Mouse (Mus musculus) heart, embryonic 12.5 days (tissue): ENCODE measurements around the gene Ppp1r36. TPM values are rescaled to one million over a fixed set of nuclear protein-coding genes. Genes with fewer than 3 reads are reported as not detected.

Experiments
- ATAC-seq: fragments of 200-750 bp; cut with Nextera tagmentation; 2 replicates; pipeline ENCODE4 v1.8.0; 2017; ENCODE audit warnings: moderate TSS enrichment, moderate library complexity; ENCODE audit not compliant: insufficient number of reproducible peaks, low FRiP score
- H3K27ac ChIP-seq: fragments of 300-500 bp; sonication (generic); 2 replicates; pipeline ENCODE4 v1.5.1; 2016; ENCODE audit warnings: mild to moderate bottlenecking, moderate library complexity; ENCODE audit not compliant: poor library complexity, severe bottlenecking
- H3K27me3 ChIP-seq: fragments of 300-500 bp; sonication (generic); replicated peaks from 2 replicates; pipeline ENCODE4 v1.6.1; 2016; ENCODE audit warnings: mild to moderate bottlenecking, moderate library complexity
- H3K36me3 ChIP-seq: fragments of 300-500 bp; sonication (generic); 2 replicates; pipeline ENCODE4 v1.6.1; 2016; ENCODE audit warnings: mild to moderate bottlenecking, moderate library complexity
- H3K4me1 ChIP-seq: fragments of 300-500 bp; sonication (generic); replicated peaks from 2 replicates; pipeline ENCODE4 v1.6.1; 2016; ENCODE audit warnings: mild to moderate bottlenecking
- H3K4me2 ChIP-seq: fragments of 300-500 bp; sonication (generic); 2 replicates; pipeline ENCODE4 v1.6.1; 2016; ENCODE audit warnings: mild to moderate bottlenecking, moderate library complexity
- H3K4me3 ChIP-seq: fragments of 300-500 bp; sonication (generic); 2 replicates; pipeline ENCODE4 v1.5.1; 2016; ENCODE audit warnings: mild to moderate bottlenecking
- H3K9ac ChIP-seq: fragments of 300-500 bp; sonication (generic); 2 replicates; pipeline ENCODE4 v1.6.1; 2016; ENCODE audit warnings: mild to moderate bottlenecking, moderate library complexity
- H3K9me3 ChIP-seq: fragments of 300-500 bp; sonication (generic); replicated peaks from 2 replicates; pipeline ENCODE4 v1.6.1; 2016; ENCODE audit warnings: mild to moderate bottlenecking, moderate library complexity
- WGBS: fragments of 180-500 bp; shearing (Covaris S2); methylation state at CpG from one replicate; pipeline ENCODE4 v1.1.7; 2016; 5-methylcytosine and 5-hydroxymethylcytosine counted together
- polyA plus RNA-seq: library from polyadenylated mRNA; unstranded; fragments of >200 nt; fragmentation: Nextera tagmentation; extraction: Ambion mirVana; gene quantifications from 2 replicates; pipeline ENCODE4 v1.2.1, GENCODE M21; 2016

The Ppp1r36 gene
- 2.8 and 3.8 TPM in 2 replicates for polyA plus RNA-seq

DNA sequence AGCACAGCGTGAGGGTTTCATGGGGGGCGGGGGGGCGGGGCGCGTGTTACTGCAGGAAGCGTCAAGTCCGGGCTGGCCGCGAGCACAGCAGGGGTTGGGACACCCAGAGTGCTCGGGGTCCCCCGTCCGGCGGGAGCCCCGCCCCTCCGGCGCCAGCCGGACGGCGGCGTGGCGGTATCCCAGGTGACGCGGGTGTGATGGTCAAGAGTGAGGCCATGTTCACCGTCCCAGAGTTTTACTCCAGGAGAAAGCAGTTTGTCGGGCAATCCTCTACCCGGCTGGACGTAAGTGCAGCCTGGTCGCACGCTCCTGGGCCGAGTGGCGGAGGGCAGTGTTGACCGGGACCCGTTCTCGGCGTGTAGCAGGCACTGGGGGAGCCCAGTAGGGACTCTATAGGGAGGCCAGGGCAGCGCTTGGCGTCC is at the start of gene Ppp1r36:
Gene Ppp1r36, plus strand, starts transcription at position 106 of the 422 bp plus-strand sequence.
- Histone ChIP-seq H3K36me3 (no peaks in the 10 kb centered on the region), H3K4me3 (peak within 1 kb of the TSS; percentile 52), H3K4me1 (peaks cover 5% of the 10 kb centered on the region; the same call in 1 of the 2 replicates), H3K27ac (peak within 1 kb of the TSS; percentile 3; the same call in 1 of the 2 replicates), H3K9ac (peak within 1 kb of the TSS; percentile 59), H3K4me2 (peak within 1 kb of the TSS; percentile 82), H3K27me3 (no peaks in the 10 kb centered on the region), H3K9me3 (peaks cover 3% of the 10 kb centered on the region; the same call in 1 of the 2 replicates)
- WGBS, result under 1% methylated on average over 37 of the region's 37 CpGs
- peak; percentile 81 for ATAC-seq

GRCm38 (mm10) chr12:76368201-76368789 is 49.0 kb upstream of the Ppp1r36 start:
- peak overlapping the region; percentile 99 for H3K27ac ChIP-seq
- 0 out of 2 replicates have a peak, but pooled peaks cover 5% of the 10 kb centered on the region for H3K36me3 ChIP-seq
- H3K9ac ChIP-seq, result peak overlapping the region; percentile 97
- no peaks in the 10 kb centered on the region for H3K9me3 ChIP-seq
- peaks cover 45% of the 10 kb centered on the region for H3K4me1 ChIP-seq
- 10% methylated on average over 9 of the region's 9 CpGs for WGBS
- no peaks in the 10 kb centered on the region for H3K27me3 ChIP-seq
- H3K4me3 ChIP-seq, result peak overlapping the region; percentile 91
- no peak for ATAC-seq
- peak overlapping the region; percentile 93 for H3K4me2 ChIP-seq

DNA sequence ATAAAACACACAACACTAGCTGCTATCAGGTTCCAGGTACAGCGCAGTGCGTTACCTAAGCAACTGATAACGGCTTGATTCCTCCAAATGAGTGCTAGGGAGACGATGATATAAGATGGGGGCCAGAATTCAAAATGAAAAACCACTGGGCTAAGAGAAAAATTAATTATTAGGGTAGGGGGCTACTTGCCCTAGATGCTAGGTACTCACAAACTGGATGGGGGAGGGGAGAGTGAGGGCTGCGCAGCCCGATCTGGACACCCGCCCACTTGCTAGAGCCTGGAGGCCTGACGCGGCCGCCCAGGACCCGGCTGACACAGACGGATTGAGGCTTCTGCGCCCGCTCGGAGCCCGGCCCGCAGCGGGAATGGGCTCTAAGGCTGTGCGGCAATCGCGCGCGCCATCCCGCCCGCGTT is 48.5 kb upstream of the Ppp1r36 start:
- Histone ChIP-seq H3K4me1 (peaks cover 45% of the 10 kb centered on the region), H3K27ac (peak overlapping the region; percentile 99), H3K27me3 (no peaks in the 10 kb centered on the region), H3K4me2 (peak overlapping the region; percentile 93), H3K9me3 (no peaks in the 10 kb centered on the region), H3K9ac (peak overlapping the region; percentile 97), H3K36me3 (0 out of 2 replicates have a peak, but pooled peaks cover 3% of the 10 kb centered on the region), H3K4me3 (peak overlapping the region; percentile 91)
- under 1% methylated on average over 26 of the region's 26 CpGs for WGBS
- ATAC-seq, result peak; percentile 27

GRCm38 (mm10) chr12:76369206-76369977 is 47.9 kb upstream of the Ppp1r36 start, which contains the start of gene Zbtb25:
Gene Zbtb25 (minus strand): TSS chr12:76369602.
- Histone ChIP-seq H3K27ac (peak within 1 kb of the TSS; percentile 99), H3K36me3 (no peaks in the 10 kb centered on the region), H3K27me3 (no peaks in the 10 kb centered on the region), H3K4me1 (peaks cover 51% of the 10 kb centered on the region), H3K9me3 (no peaks in the 10 kb centered on the region), H3K4me2 (peak within 1 kb of the TSS; percentile 93), H3K9ac (peak within 1 kb of the TSS; percentile 97), H3K4me3 (peak within 1 kb of the TSS; percentile 91)
- ATAC-seq, result peak; percentile 81
- WGBS, result 3% methylated on average over 93 of the region's 96 CpGs

- Histone ChIP-seq H3K36me3 (no peaks in the 10 kb centered on the region), H3K27ac (peak within 1 kb of the TSS; percentile 99), H3K9ac (peak within 1 kb of the TSS; percentile 97), H3K4me3 (peak within 1 kb of the TSS; percentile 91), H3K4me1 (peaks cover 59% of the 10 kb centered on the region), H3K27me3 (no peaks in the 10 kb centered on the region), H3K9me3 (no peaks in the 10 kb centered on the region), H3K4me2 (peak within 1 kb of the TSS; percentile 93)
- ATAC-seq, result peak; percentile 70
- under 1% methylated on average over 73 of the region's 99 CpGs for WGBS
These were observed 47.1 kb upstream of the Ppp1r36 start, which contains the start of gene Zbtb1 for GRCm38 (mm10) chr12:76369978-76370830. Gene Zbtb1 (plus strand): TSS chr12:76370266.

- H3K4me3 ChIP-seq, result peak overlapping the region; percentile 91
- H3K4me2 ChIP-seq, result peak overlapping the region; percentile 93
- peaks cover 61% of the 10 kb centered on the region for H3K4me1 ChIP-seq
- WGBS, result under 1% methylated on average over 62 of the region's 63 CpGs
- H3K27me3 ChIP-seq, result no peaks in the 10 kb centered on the region
- H3K9ac ChIP-seq, result peak overlapping the region; percentile 97
- peak; percentile 69 for ATAC-seq
- H3K36me3 ChIP-seq, result no peaks in the 10 kb centered on the region
- H3K27ac ChIP-seq, result peak overlapping the region; percentile 99
- H3K9me3 ChIP-seq, result no peaks in the 10 kb centered on the region
These were observed 46.3 kb upstream of the Ppp1r36 start for GRCm38 (mm10) chr12:76370831-76371571.

GRCm38 (mm10) chr12:76372046-76372445 is 45.3 kb upstream of the Ppp1r36 start:
- ATAC-seq, result no peak
- H3K27ac ChIP-seq, result peak overlapping the region; percentile 99; the same call in 1 of the 2 replicates
- H3K27me3 ChIP-seq, result no peaks in the 10 kb centered on the region
- peak overlapping the region; percentile 93 for H3K4me2 ChIP-seq
- no peaks in the 10 kb centered on the region for H3K36me3 ChIP-seq
- H3K9ac ChIP-seq, result peak overlapping the region; percentile 97
- H3K4me3 ChIP-seq, result peak overlapping the region; percentile 91
- H3K9me3 ChIP-seq, result no peaks in the 10 kb centered on the region
- 34% methylated on average over 7 of the region's 7 CpGs for WGBS
- H3K4me1 ChIP-seq, result peaks cover 62% of the 10 kb centered on the region

- peak overlapping the region; percentile 91; the same call in 1 of the 2 replicates for H3K4me3 ChIP-seq
- peaks cover 61% of the 10 kb centered on the region for H3K4me1 ChIP-seq
- H3K9me3 ChIP-seq, result no peaks in the 10 kb centered on the region
- no peak for ATAC-seq
- WGBS, result 63% methylated on average over 6 of the region's 7 CpGs
- peak overlapping the region; percentile 93 for H3K4me2 ChIP-seq
- peak overlapping the region; percentile 9; the same call in 1 of the 2 replicates for H3K27ac ChIP-seq
- H3K9ac ChIP-seq, result 0 out of 2 replicates have a peak overlapping the region, but pooled peaks have one; percentile 97
- H3K27me3 ChIP-seq, result no peaks in the 10 kb centered on the region
- no peaks in the 10 kb centered on the region for H3K36me3 ChIP-seq
These were observed 44.2 kb upstream of the Ppp1r36 start for GRCm38 (mm10) chr12:76372881-76373818.

GRCm38 (mm10) chr12:76373991-76374390 is 43.3 kb upstream of the Ppp1r36 start:
- Histone ChIP-seq H3K36me3 (no peaks in the 10 kb centered on the region), H3K27ac (peak overlapping the region; percentile 28; the same call in 1 of the 2 replicates), H3K4me2 (no peak overlapping the region), H3K4me3 (no peak overlapping the region), H3K9me3 (no peaks in the 10 kb centered on the region), H3K27me3 (no peaks in the 10 kb centered on the region), H3K9ac (no peak overlapping the region), H3K4me1 (peaks cover 57% of the 10 kb centered on the region)
- ATAC-seq, result no peak
- 58% methylated on average over 6 of the region's 6 CpGs for WGBS
